Mouse (Mus musculus): ENCODE data around the gene Unc5a. TPM values are rescaled to one million over a fixed set of nuclear protein-coding genes. Genes with fewer than 3 reads are reported as not detected.

Gene Unc5a
- total RNA-seq, 4 experiments from 2014 or later, result 86.2 to 95.5 (median 94.0) TPM

Other genes with a start within 250 kb of the Unc5a start
- under 1 TPM; 0.13 to 0.35 (median 0.25) TPM for gene Cdhr2, start 247.9 kb upstream of the Unc5a start, total RNA-seq (2022)
- gene Gprin1, start 199.5 kb upstream of the Unc5a start, total RNA-seq (2022), result 100 to 1,000 TPM in 3 of 4 experiments, 10 to 100 TPM in 1; 99.2 to 121 (median 105) TPM
- 100 to 1,000 TPM; 780 to 919 (median 785) TPM for gene Sncb, start 182.8 kb upstream of the Unc5a start, total RNA-seq (2022)
- gene Eif4e1b, start 165.4 kb upstream of the Unc5a start, total RNA-seq (2022), result not detected
- gene Tspan17, start 160.0 kb upstream of the Unc5a start, total RNA-seq (2022), result 10 to 100 TPM; 74.5 to 85.8 (median 79.0) TPM
- 1 to 10 TPM in 3 of 4 experiments, under 1 TPM in 1; 0.99 to 1.9 (median 1.4) TPM for gene Hk3, start 72.0 kb downstream of the Unc5a start, total RNA-seq (2022)
- gene Uimc1, start 150.9 kb downstream of the Unc5a start, total RNA-seq (2022), result 10 to 100 TPM; 20.3 to 24.7 (median 23.3) TPM
- 10 to 100 TPM; 41.9 to 46.2 (median 42.5) TPM for gene Zfp346, start 155.9 kb downstream of the Unc5a start, total RNA-seq (2022)
- gene Gm17617, start 184.1 kb downstream of the Unc5a start, total RNA-seq (2022), result not detected
- under 1 TPM; 0.21 to 0.70 (median 0.58) TPM for gene Fgfr4, start 203.2 kb downstream of the Unc5a start, total RNA-seq (2022)

Measured in left cerebral cortex, adult 8-10 months (tissue).